Mouse (Mus musculus): ENCODE measurements around the gene AC124502.3.
A peak's percentile ranks its signal among the peaks of the same experiment; 100 is the strongest.

The AC124502.3 gene

GRCm38 (mm10) chr19:5036577-5036976 is 2.1 kb upstream of the AC124502.3 start:
- DNase-seq = no peak

GRCm38 (mm10) chr19:5037678-5038571 is 766 bp upstream of the AC124502.3 start:
- peak; percentile 89 for DNase-seq

- no peak for DNase-seq
Observed at GRCm38 (mm10) chr19:5039301-5040114, 817 bp downstream of the AC124502.3 start.

- peak; percentile 95 for DNase-seq
Observed at GRCm38 (mm10) chr19:5040862-5041523, 2.3 kb downstream of the AC124502.3 start, which contains the start of gene Brms1. Brms1 (plus strand) TSS chr19:5041354.

- no peak for DNase-seq
Observed at GRCm38 (mm10) chr19:5041588-5041987, 2.9 kb downstream of the AC124502.3 start.

- no peak for DNase-seq
Observed at GRCm38 (mm10) chr19:5045531-5045930, 6.8 kb downstream of the AC124502.3 start.

GRCm38 (mm10) chr19:5048138-5049056 is 9.7 kb downstream of the AC124502.3 start:
- peak; percentile 86 for DNase-seq

- DNase-seq = no peak
Observed at GRCm38 (mm10) chr19:5049325-5049724, 10.6 kb downstream of the AC124502.3 start.

GRCm38 (mm10) chr19:5050047-5050905 is 11.6 kb downstream of the AC124502.3 start, which contains the start of gene Rin1:
Rin1 (plus strand) TSS chr19:5050481.
- DNase-seq = peak; percentile 91

- no peak for DNase-seq
Observed at GRCm38 (mm10) chr19:5051031-5051430, 12.3 kb downstream of the AC124502.3 start.

GRCm38 (mm10) chr19:5051515-5051914 is 12.8 kb downstream of the AC124502.3 start:
- DNase-seq = no peak

- peak; percentile 83 for DNase-seq
Observed at GRCm38 (mm10) chr19:5052166-5052822, 13.6 kb downstream of the AC124502.3 start.

- DNase-seq = no peak
Observed at GRCm38 (mm10) chr19:5052853-5053252, 14.2 kb downstream of the AC124502.3 start.

GRCm38 (mm10) chr19:5053909-5054308 is 15.2 kb downstream of the AC124502.3 start:
- DNase-seq = peak; percentile 65

- DNase-seq = no peak
Observed at GRCm38 (mm10) chr19:5056251-5056650, 17.6 kb downstream of the AC124502.3 start.

GRCm38 (mm10) chr19:5057876-5058775 is 19.4 kb downstream of the AC124502.3 start:
- no peak for DNase-seq

- DNase-seq = no peak
Observed at GRCm38 (mm10) chr19:5058801-5059771, 20.4 kb downstream of the AC124502.3 start.

All from right cerebral cortex, adult 18-20 months (tissue).